Mouse (Mus musculus): ENCODE results near the gene Grem1. TPM values are rescaled to one million over a fixed set of nuclear protein-coding genes. Genes with fewer than 3 reads are reported as not detected.

Gene Grem1
- 0.01 TPM in 1 of 2 replicates, not detected in the other for polyA plus RNA-seq (2012; rRNA removed)

DNA sequence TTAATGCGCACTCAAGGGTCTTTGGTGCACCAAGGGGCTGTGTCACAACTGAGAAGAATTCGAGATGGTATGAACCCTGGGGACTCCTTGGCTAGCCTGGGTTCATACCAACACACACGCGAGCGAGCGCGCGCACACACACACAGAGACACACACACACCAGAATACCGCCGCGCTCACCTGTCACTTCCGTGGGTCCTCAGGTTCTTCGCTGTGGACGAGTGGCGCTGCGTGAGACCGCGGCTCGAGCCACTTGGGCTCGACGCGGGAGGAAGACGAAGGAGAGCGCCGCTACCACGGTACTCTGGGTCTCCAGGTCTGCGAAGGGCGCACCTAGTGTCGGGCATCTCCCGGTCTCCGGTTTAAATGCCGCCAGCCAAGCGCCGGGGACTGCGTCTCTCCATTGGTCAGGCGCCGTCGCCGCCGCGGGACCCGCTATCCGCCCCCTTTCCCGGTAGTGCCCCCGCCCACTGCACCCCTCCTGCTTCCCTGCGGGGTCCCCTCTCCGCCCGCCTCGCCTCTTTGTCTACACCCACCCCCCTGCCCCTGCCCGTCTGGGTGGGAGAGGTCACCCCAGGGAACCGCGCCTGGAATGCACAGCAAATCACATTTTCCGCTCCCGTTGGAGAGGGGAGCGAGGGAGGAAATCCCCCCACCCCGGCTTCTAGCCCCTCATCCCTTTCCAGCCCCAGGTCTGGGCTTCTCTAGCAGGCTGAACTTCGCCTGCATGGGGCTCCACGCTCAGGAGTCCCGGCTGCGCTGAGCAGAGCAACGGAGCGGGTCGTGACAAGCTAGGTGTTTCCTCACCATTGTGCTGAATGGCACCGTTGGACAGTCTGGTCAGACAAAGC lies at the start of gene Grem1:
Grem1 (minus strand) TSS at position 336 of the 851 bp plus-strand sequence.

Other genes with a start within 250 kb of the Grem1 start
- gene Scg5, start 70.5 kb upstream of the Grem1 start, polyA plus RNA-seq (2012; rRNA removed) = 0.02 and 0.06 TPM in 2 replicates
- 16.6 and 16.7 TPM in 2 replicates for gene Arhgap11a, start 90.0 kb upstream of the Grem1 start, polyA plus RNA-seq (2012; rRNA removed)